Mouse (Mus musculus): Measurements from ENCODE around the gene Dclk1.

Gene Dclk1

GRCm38 (mm10) chr3:55260139-55260538 is 18.0 kb downstream of the Dclk1 start:
- no peak for DNase-seq (ENCODE audit: extremely low spot score)

DNA sequence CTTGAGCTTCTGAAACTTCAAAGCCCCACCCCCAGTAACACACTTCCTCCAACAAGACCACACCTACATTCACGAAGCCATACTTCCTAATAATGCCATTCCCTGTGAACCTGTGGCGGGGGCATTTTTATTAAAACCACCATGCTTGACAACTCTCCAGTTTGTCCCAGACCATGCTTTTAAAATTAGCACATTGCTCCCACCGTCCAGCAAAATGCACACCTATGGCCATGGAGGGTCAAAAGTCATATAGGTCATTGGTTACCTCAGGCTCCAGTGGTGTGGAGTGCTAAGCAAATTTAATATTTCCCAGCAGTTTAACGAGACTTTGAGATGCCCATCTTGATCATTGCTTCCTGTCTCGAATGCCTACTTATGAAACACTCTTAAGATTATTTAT is 23.9 kb downstream of the Dclk1 start:
- DNase-seq (ENCODE audit: extremely low spot score): no peak

DNA sequence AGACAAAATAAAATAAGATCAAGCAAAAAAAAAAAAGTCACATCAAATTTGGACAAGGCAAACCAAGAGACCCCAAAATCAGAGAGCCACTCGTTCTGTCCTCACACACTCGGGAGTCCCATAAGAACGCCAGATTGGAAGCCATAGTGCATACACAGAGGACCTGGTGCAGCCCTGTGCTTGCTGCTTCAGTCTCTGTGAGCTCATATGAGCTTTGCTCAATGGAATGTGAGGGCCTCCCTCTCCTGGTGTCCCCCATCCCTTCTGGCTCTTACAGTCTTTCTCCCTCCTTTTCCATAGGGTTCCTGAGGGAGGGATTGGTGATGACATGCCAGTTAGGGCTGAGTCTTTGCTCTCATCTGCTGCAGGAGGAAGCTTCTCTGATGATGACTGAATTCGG is 27.6 kb downstream of the Dclk1 start:
- no peak for DNase-seq (ENCODE audit: extremely low spot score)

DNA sequence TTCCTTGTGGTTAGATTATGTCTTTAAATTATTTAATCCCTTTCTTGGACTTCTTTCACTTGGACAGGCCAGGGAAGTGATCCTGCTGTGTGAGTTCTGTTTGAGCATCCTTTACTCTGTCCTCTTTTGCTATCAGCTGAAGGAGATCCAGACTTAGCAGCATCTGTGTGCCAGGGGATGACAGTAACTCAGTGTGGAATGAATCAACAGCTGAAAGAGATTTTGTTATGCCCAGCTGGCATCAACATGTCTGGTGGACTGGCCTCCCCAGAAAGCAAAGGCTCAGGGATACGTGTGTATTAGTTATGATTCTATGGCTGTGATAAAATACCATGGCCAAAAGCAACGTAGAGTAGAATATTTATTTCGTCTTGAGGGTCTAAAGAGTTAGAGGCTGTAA is 28.2 kb downstream of the Dclk1 start:
- no peak for DNase-seq (ENCODE audit: extremely low spot score)

- no peak for DNase-seq (ENCODE audit: extremely low spot score)
Observed at GRCm38 (mm10) chr3:55270920-55271319, 28.8 kb downstream of the Dclk1 start.

- DNase-seq (ENCODE audit: extremely low spot score): no peak
Observed at GRCm38 (mm10) chr3:55272536-55272935, 30.4 kb downstream of the Dclk1 start.

DNA sequence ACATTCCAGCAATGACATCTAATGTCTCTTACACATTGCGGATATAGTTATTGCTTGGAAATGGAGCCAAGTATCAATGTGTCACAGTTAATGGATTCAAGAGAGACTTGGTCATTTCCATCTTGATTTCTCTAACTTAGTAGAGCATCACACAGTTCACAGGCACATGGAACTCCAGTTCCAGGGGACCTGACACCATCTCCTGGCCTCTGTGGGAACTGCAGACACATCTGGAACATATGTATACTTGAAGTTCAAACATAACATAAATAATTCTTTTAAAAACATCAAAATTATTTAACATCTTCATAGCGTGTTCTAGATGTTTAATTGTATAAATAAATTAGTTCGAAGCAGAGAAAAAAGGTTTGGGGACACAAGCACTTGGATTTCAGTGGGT is 34.3 kb downstream of the Dclk1 start:
- DNase-seq (ENCODE audit: extremely low spot score): no peak

GRCm38 (mm10) chr3:55276851-55277250 is 34.7 kb downstream of the Dclk1 start:
- DNase-seq (ENCODE audit: extremely low spot score): no peak

DNA sequence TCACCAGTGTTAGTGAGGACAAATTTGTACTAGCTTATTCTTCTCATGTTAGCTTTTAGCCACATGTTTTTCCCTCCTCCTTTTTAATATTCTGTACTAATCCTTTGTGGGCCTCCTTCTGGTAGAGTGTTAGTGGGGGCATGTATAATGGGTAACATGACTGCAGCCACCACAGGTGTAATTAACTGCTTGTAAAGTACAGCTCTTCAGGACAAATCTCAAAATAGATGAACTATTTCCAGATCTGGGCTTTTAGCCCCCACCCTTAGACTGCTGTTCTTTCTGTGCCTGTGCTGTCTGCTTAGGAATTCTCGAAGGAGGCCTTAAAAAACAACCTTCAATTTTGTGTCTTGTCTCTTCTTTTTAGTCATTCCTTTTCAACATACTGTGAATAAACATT is 35.7 kb downstream of the Dclk1 start:
- no peak for DNase-seq (ENCODE audit: extremely low spot score)

GRCm38 (mm10) chr3:55279923-55280322 is 37.8 kb downstream of the Dclk1 start:
- no peak for DNase-seq (ENCODE audit: extremely low spot score)

DNA sequence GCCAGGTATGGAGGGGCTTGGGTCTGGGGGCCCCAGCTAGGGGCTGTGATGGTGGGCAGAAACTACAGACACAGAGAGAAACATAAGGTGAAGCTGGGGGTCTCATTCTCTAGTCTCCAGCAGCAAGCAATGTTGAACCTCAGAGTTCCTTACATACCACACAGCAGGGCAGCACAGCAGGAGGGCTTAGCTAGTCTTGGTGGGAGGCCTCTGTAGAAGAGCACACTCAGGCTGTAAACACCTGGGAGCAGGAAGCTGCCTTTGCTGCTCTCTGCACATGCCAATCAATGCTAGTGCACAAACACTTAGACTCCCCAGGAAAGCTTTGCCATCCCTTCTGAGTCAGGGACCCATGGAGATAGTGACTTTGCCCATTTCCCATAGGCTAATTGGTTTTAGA is 38.3 kb downstream of the Dclk1 start:
- no peak for DNase-seq (ENCODE audit: extremely low spot score)

- DNase-seq (ENCODE audit: extremely low spot score): no peak
Observed at GRCm38 (mm10) chr3:55284215-55284614, 42.1 kb downstream of the Dclk1 start.

GRCm38 (mm10) chr3:55288726-55289125 is 46.6 kb downstream of the Dclk1 start:
- DNase-seq (ENCODE audit: extremely low spot score): no peak

DNA sequence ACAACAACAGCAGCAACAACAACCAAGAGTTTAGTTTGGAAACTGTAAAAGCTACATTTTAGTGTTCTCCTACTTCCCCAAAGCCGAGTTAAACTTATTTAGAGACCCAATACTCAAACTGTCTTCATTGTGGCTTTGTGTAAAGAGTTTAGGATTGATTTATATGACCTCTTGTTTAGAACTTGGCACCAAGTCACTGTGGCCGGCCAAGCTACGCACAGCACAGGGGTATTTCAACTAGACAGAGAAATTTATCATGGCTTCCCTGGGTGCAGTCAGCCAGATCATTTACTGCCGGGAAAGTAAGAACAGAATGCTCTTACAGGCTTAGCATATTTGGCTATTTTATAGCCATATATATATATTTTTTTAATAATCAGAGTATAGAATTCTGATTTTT is 49.8 kb downstream of the Dclk1 start:
- DNase-seq (ENCODE audit: extremely low spot score): no peak

GRCm38 (mm10) chr3:55292783-55293430 is 50.7 kb downstream of the Dclk1 start:
- no peak for DNase-seq (ENCODE audit: extremely low spot score)

GRCm38 (mm10) chr3:55305653-55306052 is 63.5 kb downstream of the Dclk1 start:
- DNase-seq (ENCODE audit: extremely low spot score): no peak

DNA sequence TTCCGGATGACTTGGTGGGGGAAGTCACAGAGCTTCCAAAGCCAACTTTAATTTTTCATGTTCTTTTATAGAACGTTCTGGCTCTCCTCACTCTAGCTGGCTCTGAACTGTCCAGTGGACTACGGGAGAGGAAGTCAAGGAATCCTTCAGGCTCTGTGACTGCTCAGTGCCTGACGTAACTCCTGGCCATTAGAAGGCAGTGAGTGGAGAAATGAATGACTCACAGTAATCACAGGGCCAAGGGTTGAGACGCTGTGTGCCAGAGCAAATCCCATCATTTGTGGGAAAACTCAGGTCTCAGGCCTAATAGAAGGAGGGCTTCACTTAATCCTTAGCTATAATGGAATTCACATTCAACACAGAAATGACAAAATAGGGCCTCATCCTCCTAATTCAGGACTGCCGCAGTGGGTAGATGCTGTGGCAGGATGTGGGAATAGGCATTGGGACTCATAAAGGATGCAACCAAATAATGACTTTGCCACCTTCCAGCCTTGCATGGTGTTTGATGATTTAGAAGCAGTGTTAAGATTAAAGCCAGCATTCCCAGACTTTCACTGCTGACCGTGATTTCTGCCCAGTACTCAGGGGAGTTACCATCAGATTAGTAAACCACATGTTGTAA is 65.5 kb downstream of the Dclk1 start:
- DNase-seq (ENCODE audit: extremely low spot score): no peak

DNA sequence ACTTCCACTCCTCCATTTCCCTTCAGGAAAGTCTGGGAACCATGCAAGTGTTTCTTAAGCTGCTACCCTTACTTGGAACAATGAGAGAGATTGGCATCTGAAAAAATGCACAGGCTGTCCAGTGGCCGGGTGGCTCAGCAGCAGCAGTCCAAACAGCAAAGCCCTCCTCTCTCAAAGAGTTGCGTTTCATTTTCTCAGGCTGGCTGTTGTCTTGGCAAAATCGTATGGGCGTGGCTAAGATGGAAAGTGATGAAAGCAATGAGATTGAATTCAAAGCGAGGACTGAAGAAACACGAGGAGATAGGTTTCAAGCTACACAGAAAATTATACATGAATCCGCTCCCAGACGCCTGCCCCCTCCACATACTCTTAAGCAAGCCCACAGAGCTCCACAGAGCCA is 67.8 kb downstream of the Dclk1 start:
- DNase-seq (ENCODE audit: extremely low spot score): no peak

- DNase-seq (ENCODE audit: extremely low spot score): no peak
Observed at GRCm38 (mm10) chr3:55315827-55316226, 73.7 kb downstream of the Dclk1 start.

DNA sequence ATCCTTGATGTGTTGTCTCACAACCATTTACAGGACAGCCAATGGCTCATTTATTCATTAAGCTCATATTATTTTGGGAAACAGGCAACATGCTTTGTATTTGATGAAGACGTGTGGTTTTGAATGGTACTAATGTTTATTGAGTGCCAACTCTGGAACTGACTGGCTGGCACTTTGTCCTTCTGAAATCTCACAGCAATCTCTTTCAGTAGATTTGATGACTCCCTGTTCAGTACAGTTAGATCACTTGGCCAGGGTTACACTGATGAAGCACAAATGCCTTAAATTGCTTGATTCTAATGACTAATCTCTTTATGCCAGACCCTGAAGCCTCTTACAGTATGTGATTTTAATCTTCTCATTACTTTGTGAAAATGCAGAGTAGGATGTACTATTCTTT is 75.9 kb downstream of the Dclk1 start:
- no peak for DNase-seq (ENCODE audit: extremely low spot score)

DNA sequence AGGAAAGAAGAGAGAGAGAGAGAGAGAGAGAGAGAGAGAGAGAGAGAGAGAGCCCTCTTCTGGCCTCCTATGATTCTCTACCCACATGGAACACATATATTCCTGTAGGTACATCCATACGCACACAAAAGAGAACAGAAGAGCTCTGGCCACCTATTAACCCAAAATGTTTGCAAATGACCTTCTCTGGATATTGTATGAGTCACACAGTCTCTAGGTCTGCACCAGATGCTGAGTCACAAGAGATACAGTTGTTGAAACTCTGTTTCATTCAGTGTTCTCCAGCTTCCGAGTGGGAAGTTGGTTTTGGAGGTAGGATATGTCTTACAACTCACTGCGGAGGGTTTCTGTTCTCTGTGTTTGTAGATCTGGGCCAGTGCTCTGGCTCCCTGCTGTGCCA is 78.4 kb downstream of the Dclk1 start:
- no peak for DNase-seq (ENCODE audit: extremely low spot score)

GRCm38 (mm10) chr3:55324029-55324428 is 81.9 kb downstream of the Dclk1 start:
- DNase-seq (ENCODE audit: extremely low spot score): no peak

GRCm38 (mm10) chr3:55330496-55330895 is 88.3 kb downstream of the Dclk1 start:
- no peak for DNase-seq (ENCODE audit: extremely low spot score)

DNA sequence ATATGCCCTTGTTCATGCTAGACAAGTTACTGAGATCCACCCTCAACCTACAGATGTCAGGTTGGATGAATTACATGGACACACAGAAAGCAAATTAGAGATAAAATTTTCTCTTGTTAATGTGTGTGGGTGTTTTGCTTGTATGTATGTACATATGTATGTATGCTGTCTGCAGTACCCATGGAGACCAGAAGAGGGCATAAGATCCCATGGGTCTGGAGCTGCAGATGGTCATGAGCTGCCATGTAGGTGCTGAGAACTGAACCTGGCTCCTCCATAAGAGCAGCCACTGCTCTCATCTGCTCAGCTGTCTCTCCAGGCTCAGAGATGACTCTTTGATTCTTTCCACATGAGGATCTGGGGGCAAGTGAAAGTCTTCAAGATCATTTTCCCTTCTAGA is 89.5 kb downstream of the Dclk1 start:
- DNase-seq (ENCODE audit: extremely low spot score): no peak
